Mouse (Mus musculus): Measurements from ENCODE around the gene Afdn.

- TF ChIP-seq EP300 (optimal IDR thresholded peaks at IDR 0.05) (no peak), CTCF (IDR thresholded peaks at IDR 0.05; ENCODE audit: low read depth) (no peak)
Measured at GRCm38 (mm10) chr17:13714654-13715053, 45.7 kb upstream of the Afdn start.
